Mouse (Mus musculus): Measurements from ENCODE around the gene Fcmr. TPM values are rescaled to one million over a fixed set of nuclear protein-coding genes. Genes with fewer than 3 reads are reported as not detected.
A peak's percentile ranks its signal among the peaks of the same experiment; 100 is the strongest.

Gene Fcmr
- polyA plus RNA-seq, 1 experiment from 2014 or later, result not detected

DNA sequence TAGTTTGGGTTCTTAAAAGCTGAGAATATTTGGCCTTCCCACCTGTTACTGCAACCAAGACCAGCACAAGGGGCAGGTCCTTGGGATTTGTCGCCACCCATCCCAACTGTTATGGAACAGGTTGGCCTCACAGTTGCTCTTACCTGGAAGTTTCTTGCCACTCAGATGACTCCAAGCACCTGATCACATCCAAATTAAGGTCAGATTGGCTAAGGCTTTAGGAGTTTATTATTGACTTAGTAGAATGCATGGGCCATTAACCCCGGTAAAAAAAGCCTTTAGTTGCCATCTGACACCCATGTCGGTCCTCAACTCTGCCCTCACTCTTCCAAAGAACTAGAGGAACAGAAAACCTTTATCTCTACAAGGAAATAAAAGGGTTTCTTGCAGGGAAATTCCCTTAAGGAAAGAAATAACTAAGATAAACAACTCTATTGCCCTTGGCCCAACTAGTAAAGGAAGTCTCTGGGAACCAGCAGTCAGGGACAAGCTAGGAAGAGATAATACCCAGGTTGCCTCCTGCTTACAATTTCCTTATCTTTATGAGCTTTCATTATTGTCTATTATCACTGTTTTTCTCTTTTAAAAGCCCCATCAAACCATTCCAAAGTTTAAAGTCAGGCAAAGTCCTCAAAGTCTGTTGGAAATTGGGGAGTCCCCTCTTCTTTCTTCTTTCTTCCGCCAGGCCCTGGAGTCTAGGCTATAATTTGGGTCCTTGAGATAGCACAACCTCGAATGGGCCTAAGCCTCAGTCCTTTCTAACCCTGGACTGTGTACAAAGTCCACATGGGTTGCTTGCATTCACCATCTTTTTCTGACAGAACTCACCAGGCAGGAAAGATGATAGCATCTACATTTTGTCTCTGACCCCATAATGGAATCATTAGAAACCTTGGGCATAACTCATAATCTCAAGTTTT is 33.0 kb upstream of the Fcmr start:
- H3K4me1 ChIP-seq (ENCODE audit: control insufficient read depth, low read depth, low read length), result 0 out of 2 replicates have a peak, but pooled peaks cover 3% of the 10 kb centered on the region
- no peak for ATAC-seq (ENCODE audit: low read depth)
- no peaks in the 10 kb centered on the region for H3K36me3 ChIP-seq (ENCODE audit: control insufficient read depth, insufficient read depth)
- H3K27ac ChIP-seq (ENCODE audit: low read length), result no peak overlapping the region
- no peak overlapping the region for H3K4me3 ChIP-seq (ENCODE audit: low read depth, low read length)
- WGBS (ENCODE audit: insufficient replicate concordance), result 52% methylated on average over 5 of the region's 5 CpGs
- no peaks in the 10 kb centered on the region for H3K9me3 ChIP-seq (replicated peaks; ENCODE audit: control insufficient read depth, low read length)
- H3K9ac ChIP-seq (ENCODE audit: low read depth, low read length), result no peak overlapping the region
- H3K27me3 ChIP-seq (ENCODE audit: control insufficient read depth, insufficient read depth, low read depth, low read length), result no peaks in the 10 kb centered on the region
- H3K4me2 ChIP-seq (ENCODE audit: low read depth, low read length), result no peak overlapping the region

DNA sequence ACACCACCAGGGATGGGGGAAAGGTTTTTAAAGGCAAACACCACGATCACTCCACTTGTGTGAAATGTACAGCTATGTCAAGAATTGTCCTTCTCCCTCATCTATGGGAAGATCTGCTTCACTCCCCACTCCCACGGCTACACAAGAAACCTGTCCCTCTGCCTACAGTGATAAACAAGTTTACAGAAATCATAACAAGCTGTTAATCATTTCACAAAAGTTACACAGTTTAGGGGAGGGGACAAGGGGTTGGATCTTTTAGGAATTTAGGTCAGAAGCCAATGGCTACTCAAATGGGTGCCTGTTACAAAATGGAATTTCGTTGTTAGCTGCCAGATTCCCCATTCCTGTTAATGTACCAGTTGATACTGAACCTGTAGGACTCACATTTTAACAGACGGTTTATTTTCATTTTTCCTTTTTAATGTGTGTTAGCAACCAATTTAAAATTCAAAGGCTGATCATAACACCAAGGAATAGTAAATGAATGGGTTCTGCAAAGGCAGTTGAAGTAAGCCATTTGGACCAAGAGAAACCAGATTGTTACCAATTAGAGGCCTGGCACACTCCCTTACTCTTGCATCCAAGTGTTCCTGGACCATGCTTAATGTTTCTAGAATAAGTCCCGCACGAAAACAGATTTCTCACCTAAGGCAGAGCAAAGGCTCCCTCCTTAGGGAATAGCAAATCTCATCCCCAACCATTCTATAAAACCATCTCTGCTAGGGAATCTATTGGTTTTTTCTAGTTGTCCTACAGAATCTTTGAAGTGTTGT is 30.1 kb upstream of the Fcmr start:
- H3K4me3 ChIP-seq (ENCODE audit: low read depth, low read length), result no peak overlapping the region
- H3K27me3 ChIP-seq (ENCODE audit: control insufficient read depth, insufficient read depth, low read depth, low read length), result no peaks in the 10 kb centered on the region
- WGBS (ENCODE audit: insufficient replicate concordance), result 52% methylated on average over 6 of the region's 6 CpGs
- H3K4me2 ChIP-seq (ENCODE audit: low read depth, low read length), result no peak overlapping the region
- H3K27ac ChIP-seq (ENCODE audit: low read length), result no peak overlapping the region
- H3K9ac ChIP-seq (ENCODE audit: low read depth, low read length), result no peak overlapping the region
- H3K36me3 ChIP-seq (ENCODE audit: control insufficient read depth, insufficient read depth), result no peaks in the 10 kb centered on the region
- no peaks in the 10 kb centered on the region for H3K4me1 ChIP-seq (ENCODE audit: control insufficient read depth, low read depth, low read length)
- ATAC-seq (ENCODE audit: low read depth), result peak; percentile 67
- H3K9me3 ChIP-seq (replicated peaks; ENCODE audit: control insufficient read depth, low read length), result no peaks in the 10 kb centered on the region

DNA sequence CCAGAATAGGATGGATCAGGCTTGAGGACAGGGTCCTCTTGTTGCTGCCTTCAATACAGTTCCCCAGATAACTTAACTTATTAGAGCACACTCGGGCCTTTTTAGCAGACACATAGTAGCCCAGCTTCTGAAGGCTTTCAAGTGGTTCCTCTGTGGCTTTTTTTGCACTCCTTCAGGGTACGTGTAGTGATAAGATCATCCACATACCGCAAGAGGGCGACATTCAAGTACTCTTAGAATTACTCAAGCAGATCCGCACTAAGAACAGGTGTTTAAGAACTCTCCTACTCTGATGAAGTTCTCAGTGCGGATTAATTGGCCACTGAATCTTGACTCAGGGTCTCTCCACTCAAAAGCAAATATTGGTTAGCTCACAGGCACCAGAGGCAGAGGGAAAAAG is 27.2 kb upstream of the Fcmr start:
- no peak for ATAC-seq (ENCODE audit: low read depth)
- 29% methylated on average over 6 of the region's 6 CpGs for WGBS (ENCODE audit: insufficient replicate concordance)
- H3K4me1 ChIP-seq (ENCODE audit: control insufficient read depth, low read depth, low read length), result no peaks in the 10 kb centered on the region; the same call in 1 of the 2 replicates

DNA sequence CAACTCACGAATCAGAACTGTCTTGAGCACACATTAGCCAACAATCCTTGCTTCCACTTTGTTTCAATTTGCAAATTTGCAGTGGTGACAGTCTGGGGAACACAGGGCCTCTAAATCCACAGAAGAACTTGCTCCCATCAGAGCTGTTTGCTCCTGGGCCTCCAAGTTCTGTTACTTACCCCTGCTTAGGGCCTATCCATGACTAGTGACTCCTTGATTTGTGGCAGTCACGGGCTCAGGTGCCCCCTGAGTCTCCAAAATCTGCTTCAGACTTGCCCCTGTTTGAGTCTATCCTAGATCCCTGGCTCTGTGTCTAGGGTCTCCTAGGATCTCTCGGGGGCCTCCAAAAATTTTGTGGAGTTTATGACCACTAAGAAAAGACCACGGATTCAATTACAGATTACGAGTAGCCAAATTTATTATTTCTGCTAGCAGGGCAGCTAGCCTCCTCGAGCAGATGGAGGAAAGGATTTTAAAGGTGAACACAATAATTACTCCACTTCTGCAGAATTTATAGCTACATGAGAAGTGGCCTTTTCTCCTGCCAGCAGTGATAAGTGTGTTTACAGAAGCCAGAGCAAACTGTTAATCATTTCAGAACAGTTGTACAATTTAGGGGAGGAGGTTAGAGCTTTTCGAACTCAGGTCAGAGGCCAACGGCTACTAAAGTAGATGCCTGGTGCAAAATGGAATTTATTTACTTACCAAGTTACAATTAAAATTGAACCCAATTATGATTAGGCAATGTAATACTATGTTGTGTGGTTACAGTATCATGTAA is 24.7 kb upstream of the Fcmr start:
- no peaks in the 10 kb centered on the region; the same call in 1 of the 2 replicates for H3K4me1 ChIP-seq (ENCODE audit: control insufficient read depth, low read depth, low read length)
- no peaks in the 10 kb centered on the region for H3K27me3 ChIP-seq (ENCODE audit: control insufficient read depth, insufficient read depth, low read depth, low read length)
- no peaks in the 10 kb centered on the region for H3K36me3 ChIP-seq (ENCODE audit: control insufficient read depth, insufficient read depth)
- no peaks in the 10 kb centered on the region for H3K9me3 ChIP-seq (replicated peaks; ENCODE audit: control insufficient read depth, low read length)
- no peak overlapping the region for H3K4me3 ChIP-seq (ENCODE audit: low read depth, low read length)
- 45% methylated on average over 8 of the region's 8 CpGs for WGBS (ENCODE audit: insufficient replicate concordance)
- peak overlapping the region; percentile 81 for H3K27ac ChIP-seq (ENCODE audit: low read length)
- H3K9ac ChIP-seq (ENCODE audit: low read depth, low read length), result no peak overlapping the region
- ATAC-seq (ENCODE audit: low read depth), result peak; percentile 83
- no peak overlapping the region for H3K4me2 ChIP-seq (ENCODE audit: low read depth, low read length)

More for the DNA sequence above, 27.2 kb upstream of the Fcmr start:
- Histone ChIP-seq H3K36me3 (ENCODE audit: control insufficient read depth, insufficient read depth) (no peaks in the 10 kb centered on the region), H3K4me2 (ENCODE audit: low read depth, low read length) (no peak overlapping the region), H3K4me3 (ENCODE audit: low read depth, low read length) (no peak overlapping the region), H3K27me3 (ENCODE audit: control insufficient read depth, insufficient read depth, low read depth, low read length) (no peaks in the 10 kb centered on the region), H3K9me3 (replicated peaks; ENCODE audit: control insufficient read depth, low read length) (no peaks in the 10 kb centered on the region), H3K9ac (ENCODE audit: low read depth, low read length) (no peak overlapping the region), H3K27ac (ENCODE audit: low read length) (no peak overlapping the region)

DNA sequence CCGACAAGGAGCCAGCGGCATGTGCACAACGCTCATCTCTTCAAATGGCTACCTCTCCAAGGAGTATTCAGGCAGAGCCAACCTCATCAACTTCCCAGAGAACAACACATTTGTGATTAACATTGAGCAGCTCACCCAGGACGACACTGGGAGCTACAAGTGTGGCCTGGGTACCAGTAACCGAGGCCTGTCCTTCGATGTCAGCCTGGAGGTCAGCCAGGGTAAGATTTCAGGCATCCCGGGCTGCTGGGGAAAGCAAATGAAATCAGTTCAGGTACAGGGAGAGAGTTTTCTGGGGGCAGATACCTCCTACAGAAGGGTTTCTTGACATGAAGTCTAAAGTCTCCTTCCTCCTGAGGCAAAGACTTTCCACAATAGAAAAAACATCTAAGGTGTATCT is 23.8 kb upstream of the Fcmr start:
- Histone ChIP-seq H3K9ac (ENCODE audit: low read depth, low read length) (no peak overlapping the region), H3K4me3 (ENCODE audit: low read depth, low read length) (no peak overlapping the region), H3K36me3 (ENCODE audit: control insufficient read depth, insufficient read depth) (no peaks in the 10 kb centered on the region), H3K9me3 (replicated peaks; ENCODE audit: control insufficient read depth, low read length) (no peaks in the 10 kb centered on the region), H3K4me2 (ENCODE audit: low read depth, low read length) (no peak overlapping the region), H3K27ac (ENCODE audit: low read length) (0 out of 2 replicates have a peak overlapping the region, but pooled peaks have one; percentile 35), H3K27me3 (ENCODE audit: control insufficient read depth, insufficient read depth, low read depth, low read length) (no peaks in the 10 kb centered on the region), H3K4me1 (ENCODE audit: control insufficient read depth, low read depth, low read length) (no peaks in the 10 kb centered on the region; the same call in 1 of the 2 replicates)
- WGBS (ENCODE audit: insufficient replicate concordance), result 77% methylated on average over 7 of the region's 7 CpGs
- no peak for ATAC-seq (ENCODE audit: low read depth)

DNA sequence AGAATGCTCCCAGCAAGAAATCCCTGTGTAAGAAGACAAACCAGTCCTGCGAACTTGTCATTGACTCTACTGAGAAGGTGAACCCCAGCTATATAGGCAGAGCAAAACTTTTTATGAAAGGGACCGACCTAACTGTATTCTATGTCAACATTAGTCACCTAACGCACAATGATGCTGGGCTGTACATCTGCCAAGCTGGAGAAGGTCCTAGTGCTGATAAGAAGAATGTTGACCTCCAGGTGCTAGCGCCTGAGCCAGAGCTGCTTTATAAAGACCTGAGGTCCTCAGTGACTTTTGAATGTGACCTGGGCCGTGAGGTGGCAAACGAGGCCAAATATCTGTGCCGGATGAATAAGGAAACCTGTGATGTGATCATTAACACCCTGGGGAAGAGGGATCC is 21.0 kb upstream of the Fcmr start:
- no peaks in the 10 kb centered on the region for H3K27me3 ChIP-seq (ENCODE audit: control insufficient read depth, insufficient read depth, low read depth, low read length)
- WGBS (ENCODE audit: insufficient replicate concordance), result 63% methylated on average over 7 of the region's 7 CpGs
- no peak overlapping the region for H3K27ac ChIP-seq (ENCODE audit: low read length)
- no peak overlapping the region for H3K9ac ChIP-seq (ENCODE audit: low read depth, low read length)
- ATAC-seq (ENCODE audit: low read depth), result no peak
- H3K4me2 ChIP-seq (ENCODE audit: low read depth, low read length), result no peak overlapping the region
- H3K36me3 ChIP-seq (ENCODE audit: control insufficient read depth, insufficient read depth), result no peaks in the 10 kb centered on the region
- no peaks in the 10 kb centered on the region; the same call in 1 of the 2 replicates for H3K4me1 ChIP-seq (ENCODE audit: control insufficient read depth, low read depth, low read length)
- H3K4me3 ChIP-seq (ENCODE audit: low read depth, low read length), result no peak overlapping the region
- no peaks in the 10 kb centered on the region for H3K9me3 ChIP-seq (replicated peaks; ENCODE audit: control insufficient read depth, low read length)

DNA sequence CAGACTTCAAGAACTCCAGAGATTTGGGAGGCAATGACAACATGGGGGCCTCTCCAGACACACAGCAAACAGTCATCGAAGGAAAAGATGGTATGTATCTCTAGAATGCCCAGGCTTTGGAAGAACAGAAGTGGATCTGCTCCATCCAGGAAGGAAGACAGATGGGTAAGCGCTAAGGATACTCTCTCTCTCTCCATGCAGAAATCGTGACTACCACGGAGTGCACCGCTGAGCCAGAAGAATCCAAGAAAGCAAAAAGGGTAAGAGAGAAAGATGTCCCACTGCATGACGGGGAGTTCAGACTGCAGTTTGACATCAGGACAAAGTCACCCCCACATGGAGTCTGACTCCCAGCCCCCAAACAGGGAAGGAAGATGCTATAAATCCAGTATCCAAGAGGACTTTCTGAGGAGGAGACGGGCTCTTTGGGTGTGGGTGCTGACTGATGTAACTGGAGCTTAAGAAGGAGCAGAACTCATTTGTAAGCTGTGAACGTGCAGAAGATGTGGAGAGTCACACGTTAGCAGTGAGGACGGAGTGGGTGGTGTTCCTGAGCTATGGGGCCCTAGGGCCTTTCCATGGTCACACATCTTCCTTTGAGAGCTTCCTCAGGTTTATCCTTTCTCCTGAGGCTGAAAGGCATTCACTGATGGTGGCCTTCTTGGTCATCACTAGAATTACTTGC is 15.8 kb upstream of the Fcmr start:
- Histone ChIP-seq H3K4me2 (ENCODE audit: low read depth, low read length) (no peak overlapping the region), H3K9me3 (replicated peaks; ENCODE audit: control insufficient read depth, low read length) (no peaks in the 10 kb centered on the region), H3K27ac (ENCODE audit: low read length) (no peak overlapping the region), H3K27me3 (ENCODE audit: control insufficient read depth, insufficient read depth, low read depth, low read length) (no peaks in the 10 kb centered on the region), H3K4me3 (ENCODE audit: low read depth, low read length) (no peak overlapping the region), H3K36me3 (ENCODE audit: control insufficient read depth, insufficient read depth) (no peaks in the 10 kb centered on the region), H3K4me1 (ENCODE audit: control insufficient read depth, low read depth, low read length) (no peaks in the 10 kb centered on the region), H3K9ac (ENCODE audit: low read depth, low read length) (no peak overlapping the region)
- whole genome bisulfite sequencing (ENCODE audit: insufficient replicate concordance), result 69% methylated on average over 10 of the region's 10 CpGs
- no peak for ATAC-seq (ENCODE audit: low read depth)

DNA sequence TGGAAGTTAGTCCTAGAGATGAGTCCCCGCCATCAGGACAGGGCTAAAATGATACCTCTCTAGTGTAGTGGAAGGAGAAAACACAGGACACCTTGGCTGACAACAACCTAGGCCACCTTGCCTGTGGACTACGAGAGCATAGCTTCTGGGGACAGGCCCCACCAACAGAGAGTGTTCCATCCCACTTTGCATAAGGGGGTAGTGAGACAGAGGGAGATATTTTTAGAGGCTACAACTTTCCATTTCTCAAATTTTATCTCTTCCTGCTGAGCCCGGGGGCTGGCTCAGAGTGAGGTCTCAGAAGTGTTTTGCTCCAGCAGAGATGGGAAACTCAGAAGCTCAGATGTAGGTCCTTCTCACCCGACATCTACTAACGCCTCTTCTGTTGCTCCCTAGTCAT is 15.1 kb upstream of the Fcmr start:
- Histone ChIP-seq H3K4me2 (ENCODE audit: low read depth, low read length) (no peak overlapping the region), H3K27ac (ENCODE audit: low read length) (no peak overlapping the region)
- 45% methylated on average over 5 of the region's 5 CpGs for WGBS (ENCODE audit: insufficient replicate concordance)

More for the DNA sequence above, 15.1 kb upstream of the Fcmr start:
- ATAC-seq (ENCODE audit: low read depth), result no peak
- H3K9me3 ChIP-seq (replicated peaks; ENCODE audit: control insufficient read depth, low read length), result no peaks in the 10 kb centered on the region
- H3K36me3 ChIP-seq (ENCODE audit: control insufficient read depth, insufficient read depth), result no peaks in the 10 kb centered on the region
- no peak overlapping the region for H3K4me3 ChIP-seq (ENCODE audit: low read depth, low read length)
- no peaks in the 10 kb centered on the region for H3K4me1 ChIP-seq (ENCODE audit: control insufficient read depth, low read depth, low read length)
- H3K9ac ChIP-seq (ENCODE audit: low read depth, low read length), result no peak overlapping the region
- H3K27me3 ChIP-seq (ENCODE audit: control insufficient read depth, insufficient read depth, low read depth, low read length), result no peaks in the 10 kb centered on the region

Data from liver, embryonic 16.5 days (tissue).